Mouse (Mus musculus) bone marrow macrophage, adult 2 months (primary cell): Measurements from ENCODE around the gene Irf2. TPM values are rescaled to one million over a fixed set of nuclear protein-coding genes. Genes with fewer than 3 reads are reported as not detected.

ENCODE experiments used
- H3K27ac ChIP-seq: 2 replicates; pipeline ENCODE4 v1.5.1; 2012; ENCODE audit warnings: low read depth, low read length; ENCODE audit not compliant: insufficient read depth
- H3K4me1 ChIP-seq: 2 replicates; pipeline ENCODE4 v1.6.1; 2012; ENCODE audit warnings: low read length; ENCODE audit not compliant: control insufficient read depth, insufficient read depth
- H3K4me3 ChIP-seq: 2 replicates; pipeline ENCODE4 v1.5.1; 2012; ENCODE audit warnings: mild to moderate bottlenecking, low read length, moderate library complexity; ENCODE audit not compliant: insufficient read depth
- CTCF ChIP-seq: IDR thresholded peaks from 2 replicates; pipeline ENCODE4 v1.5.1; 2012; ENCODE audit warnings: low read depth, mild to moderate bottlenecking, low read length, moderate library complexity
- POLR2A ChIP-seq: IDR thresholded peaks from 2 replicates; pipeline ENCODE4 v1.6.1; 2012; ENCODE audit warnings: mild to moderate bottlenecking, low read depth, low read length, borderline replicate concordance
- polyA plus RNA-seq: library from polyadenylated mRNA; stranded (reverse); fragments of >200 nt; gene quantifications from 2 replicates; pipeline ENCODE4 v1.2.4, GENCODE M21; 2012; ENCODE audit not compliant: missing spikeins, insufficient read depth, insufficient read length

Gene Irf2
- polyA plus RNA-seq, 1 experiment = 110 TPM

DNA sequence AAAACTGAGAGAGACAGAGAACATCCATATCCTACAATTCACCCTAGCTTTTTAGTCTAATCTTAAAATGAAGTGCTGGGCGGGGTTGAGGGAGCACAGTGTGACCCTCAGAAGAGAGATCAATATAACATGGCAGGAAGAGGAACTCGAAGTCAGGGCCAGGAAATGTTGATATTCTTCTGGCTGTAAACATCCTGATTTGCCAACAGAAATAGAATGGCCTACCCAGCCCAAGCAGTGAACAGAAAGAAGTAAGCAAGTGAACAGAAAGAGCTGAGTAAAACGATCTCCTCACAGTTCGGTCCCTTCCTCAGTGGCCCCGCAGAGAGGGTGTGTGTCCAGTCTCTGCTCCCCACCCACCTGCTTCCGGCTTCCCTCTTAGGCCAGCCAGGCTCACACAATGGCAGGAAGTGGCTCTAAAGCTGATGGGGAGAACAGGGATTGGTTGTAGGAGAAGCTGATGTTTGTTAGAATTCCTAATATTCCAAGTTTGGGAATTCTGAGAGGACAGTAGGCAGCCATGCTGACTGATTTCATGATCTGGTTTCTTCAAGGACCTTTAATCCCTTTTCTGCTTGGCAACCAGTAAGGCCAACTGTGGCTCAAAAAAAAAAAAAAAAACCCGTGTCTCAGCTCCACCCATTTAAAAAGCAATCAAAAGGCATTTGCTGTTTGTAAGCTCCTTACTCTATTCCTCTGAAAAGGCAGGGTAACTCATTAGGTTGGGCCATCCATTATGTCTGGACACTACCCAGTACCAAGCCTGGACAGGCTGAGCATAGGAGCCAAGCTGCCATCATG lies 105.6 kb downstream of the Irf2 start:
- H3K4me3 ChIP-seq = peak overlapping the region; percentile 1
- peaks cover 75% of the 10 kb centered on the region for H3K4me1 ChIP-seq
- TF ChIP-seq POLR2A = no peak
- TF ChIP-seq CTCF = no peak
- H3K27ac ChIP-seq = peak overlapping the region; percentile 99

DNA sequence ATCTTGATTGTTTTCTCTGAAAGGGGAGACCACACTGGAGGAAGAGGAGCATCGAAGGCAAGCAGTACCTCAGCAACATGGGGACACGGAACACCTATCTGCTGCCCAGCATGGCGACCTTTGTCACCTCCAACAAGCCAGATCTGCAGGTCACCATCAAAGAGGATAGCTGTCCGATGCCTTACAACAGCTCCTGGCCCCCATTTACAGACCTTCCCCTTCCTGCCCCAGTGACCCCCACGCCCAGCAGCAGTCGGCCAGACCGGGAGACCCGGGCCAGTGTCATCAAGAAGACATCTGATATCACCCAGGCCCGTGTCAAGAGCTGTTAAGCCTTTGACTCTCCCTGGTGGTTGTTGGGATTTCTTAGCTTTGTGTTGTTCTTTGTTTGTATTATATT lies 106.4 kb downstream of the Irf2 start:
- Histone ChIP-seq H3K4me3 (0 out of 2 replicates have a peak overlapping the region, but pooled peaks have one; percentile 1), H3K27ac (peak overlapping the region; percentile 99), H3K4me1 (peaks cover 77% of the 10 kb centered on the region)
- TF ChIP-seq CTCF (no peak), POLR2A (no peak)

DNA sequence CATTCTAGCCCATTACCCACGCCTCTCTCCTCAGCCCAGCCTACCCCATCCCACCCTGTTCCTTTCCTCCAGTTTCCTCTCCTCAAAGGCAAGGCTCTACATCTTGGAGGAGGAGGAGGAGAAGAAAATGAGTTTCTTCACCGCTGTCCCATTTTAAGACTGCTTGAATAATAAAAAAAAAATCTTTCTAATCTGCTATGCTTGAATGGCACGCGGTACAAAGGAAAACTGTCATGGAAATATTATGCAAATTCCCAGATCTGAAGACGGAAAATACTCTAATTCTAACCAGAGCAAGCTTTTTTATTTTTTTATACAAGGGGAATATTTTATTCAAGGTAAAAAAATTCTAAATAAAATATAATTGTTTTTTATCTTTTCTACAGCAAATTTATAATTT lies 107.4 kb downstream of the Irf2 start:
- peak overlapping the region; percentile 99 for H3K27ac ChIP-seq
- H3K4me1 ChIP-seq = peaks cover 75% of the 10 kb centered on the region
- H3K4me3 ChIP-seq = no peak overlapping the region
- TF ChIP-seq POLR2A (no peak), CTCF (no peak)

DNA sequence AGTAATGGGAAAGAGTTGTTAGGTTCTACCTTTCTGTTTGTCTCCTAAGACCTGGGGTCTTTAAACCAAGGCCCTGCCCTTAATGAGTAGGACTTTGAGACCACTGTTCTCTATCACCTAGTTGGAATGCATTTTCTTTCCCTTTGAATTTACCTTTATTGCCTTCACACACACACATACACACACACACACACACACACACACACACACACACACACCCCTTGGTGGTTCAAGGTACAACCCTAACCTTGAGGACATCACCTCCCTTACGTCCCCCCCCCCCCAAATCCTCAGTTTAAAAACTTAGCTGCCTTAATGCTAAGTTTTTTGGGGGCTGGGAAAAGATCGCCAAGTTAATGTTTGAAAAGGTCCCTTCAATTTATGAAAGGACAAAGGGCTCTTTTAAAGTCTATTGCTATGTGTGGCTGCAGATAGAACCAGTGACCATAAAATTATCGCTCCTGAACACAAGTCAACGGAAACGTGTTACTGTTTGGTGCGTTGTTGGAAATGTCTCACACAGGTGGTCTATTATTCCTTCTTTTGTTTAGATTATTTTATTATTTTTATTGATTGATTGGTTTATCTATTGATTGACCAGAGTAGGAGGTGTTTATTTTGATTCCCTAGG lies 108.6 kb downstream of the Irf2 start:
- TF ChIP-seq CTCF (no peak), POLR2A (no peak)
- Histone ChIP-seq H3K4me1 (peaks cover 76% of the 10 kb centered on the region), H3K27ac (peak overlapping the region; percentile 14; the same call in 1 of the 2 replicates), H3K4me3 (no peak overlapping the region)

DNA sequence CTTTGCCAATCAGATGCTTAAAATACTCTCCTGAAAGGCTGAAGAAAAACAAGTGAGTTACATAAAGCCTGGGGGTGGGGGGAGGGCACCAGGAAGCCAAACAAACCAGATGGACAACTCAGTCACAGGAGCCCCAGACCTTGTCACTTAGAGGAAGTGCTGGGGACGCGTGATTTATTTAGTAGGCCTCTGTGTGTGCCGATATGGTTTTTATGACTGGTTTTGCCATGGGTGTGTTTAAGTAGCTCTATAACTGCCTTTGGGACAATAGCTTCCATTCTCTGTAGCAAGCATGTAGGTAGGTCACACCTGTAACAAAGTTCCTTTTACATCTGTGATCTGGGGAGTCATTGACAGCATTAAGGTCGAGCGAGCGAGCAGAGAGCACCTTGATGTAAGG lies 109.4 kb downstream of the Irf2 start:
- TF ChIP-seq POLR2A (no peak), CTCF (no peak)
- Histone ChIP-seq H3K4me1 (peaks cover 72% of the 10 kb centered on the region), H3K27ac (peak overlapping the region; percentile 99), H3K4me3 (no peak overlapping the region)

DNA sequence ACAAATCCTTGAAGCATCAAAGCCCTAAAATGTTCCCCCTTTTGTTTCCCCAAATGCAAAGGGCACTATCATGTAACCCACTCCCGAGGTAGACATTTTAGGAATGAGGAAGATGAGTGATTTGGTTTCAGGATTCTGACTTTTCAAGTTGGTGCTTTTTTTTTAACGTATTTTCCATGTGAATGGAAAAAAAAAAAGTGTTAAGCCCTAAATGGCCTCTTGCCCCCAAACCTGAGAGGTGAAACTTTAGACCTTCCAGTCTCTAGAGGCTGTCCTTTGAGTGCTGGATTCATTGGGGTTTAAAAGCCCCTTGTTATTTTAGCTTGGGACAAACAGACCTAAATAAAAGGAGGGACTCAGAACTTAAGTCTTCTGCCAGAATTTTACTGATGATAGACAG lies 109.9 kb downstream of the Irf2 start:
- Histone ChIP-seq H3K4me3 (no peak overlapping the region), H3K27ac (peak overlapping the region; percentile 99), H3K4me1 (peaks cover 67% of the 10 kb centered on the region)
- TF ChIP-seq CTCF (no peak), POLR2A (no peak)

DNA sequence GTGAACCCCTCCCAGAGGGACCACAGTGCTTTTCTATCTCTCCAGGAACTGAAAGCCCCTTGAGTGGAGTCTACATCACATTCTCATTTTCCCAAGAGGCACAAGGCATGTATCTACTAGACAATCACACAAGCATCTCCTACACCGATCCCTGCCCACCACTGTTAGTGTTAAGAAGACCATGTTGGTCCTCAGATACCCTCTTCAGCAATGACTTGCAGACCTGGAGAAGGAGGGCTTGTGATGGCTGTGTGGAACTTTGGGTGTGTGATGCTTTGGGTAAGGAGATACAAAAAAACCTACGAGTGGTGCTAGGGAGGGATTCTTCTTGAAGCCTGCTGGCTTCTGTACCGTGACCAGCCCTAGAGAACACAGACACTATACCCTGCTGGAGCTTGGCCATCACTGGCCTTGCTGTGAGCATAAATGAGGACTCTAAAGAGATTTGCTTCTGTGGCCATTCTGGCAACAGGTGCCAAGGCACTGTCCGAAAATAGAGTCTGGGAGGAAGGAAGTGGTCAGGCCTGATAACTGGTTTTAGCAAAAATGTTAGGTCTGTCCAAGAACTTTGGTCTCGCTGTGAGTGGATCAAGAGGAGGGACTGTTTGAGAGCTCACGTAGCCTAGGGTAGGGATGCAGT lies 110.8 kb downstream of the Irf2 start:
- no peak for TF ChIP-seq POLR2A
- H3K4me3 ChIP-seq = no peak overlapping the region
- peaks cover 64% of the 10 kb centered on the region for H3K4me1 ChIP-seq
- H3K27ac ChIP-seq = peak overlapping the region; percentile 99

DNA sequence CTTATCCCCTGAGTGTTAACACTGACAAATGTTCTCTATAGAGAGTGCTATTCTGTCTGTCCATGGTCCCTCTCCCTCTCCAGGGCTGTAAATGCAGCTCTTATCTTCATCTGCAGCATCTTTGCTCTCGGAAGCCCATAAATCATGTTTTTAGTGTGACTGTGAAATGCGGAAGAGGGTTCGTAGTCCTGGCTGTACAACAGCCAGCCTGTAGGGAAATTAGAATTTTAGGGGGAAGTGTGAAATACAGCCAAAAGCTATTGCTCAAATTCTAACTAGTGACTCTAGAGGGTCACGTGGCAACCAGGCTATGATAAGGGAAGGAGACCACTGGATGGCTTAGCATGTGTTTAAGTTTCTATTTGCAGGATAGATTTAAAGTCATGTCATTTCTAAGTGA lies 112.0 kb downstream of the Irf2 start:
- TF ChIP-seq POLR2A = no peak
- no peak for TF ChIP-seq CTCF
- peaks cover 53% of the 10 kb centered on the region for H3K4me1 ChIP-seq

DNA sequence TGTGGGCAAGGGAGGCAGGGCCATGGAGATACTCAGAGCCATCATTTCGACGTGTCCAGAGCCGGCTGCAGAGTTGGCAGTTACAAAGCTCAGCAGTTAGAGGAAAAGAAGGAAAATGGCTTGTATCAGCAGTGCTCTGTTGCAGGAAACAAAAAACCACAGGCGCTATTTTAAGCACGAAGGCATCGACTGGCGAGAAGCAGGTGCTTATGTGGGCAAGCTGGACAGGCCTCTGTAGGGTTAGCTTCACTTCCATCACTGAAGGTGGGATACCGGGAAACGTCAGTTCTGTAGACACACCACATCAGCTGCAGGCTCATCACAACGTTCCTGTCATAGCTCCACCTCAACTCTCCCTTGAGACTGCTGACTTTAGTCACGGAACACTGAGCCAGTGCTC lies 112.8 kb downstream of the Irf2 start:
- Histone ChIP-seq H3K27ac (peak overlapping the region; percentile 99), H3K4me1 (peaks cover 50% of the 10 kb centered on the region), H3K4me3 (peak overlapping the region; percentile 0; the same call in 1 of the 2 replicates)

More for the DNA sequence above, 112.0 kb downstream of the Irf2 start:
- peak overlapping the region; percentile 99 for H3K27ac ChIP-seq
- H3K4me3 ChIP-seq = no peak overlapping the region

More for the DNA sequence above, 112.8 kb downstream of the Irf2 start:
- TF ChIP-seq CTCF (no peak), POLR2A (no peak)
